Mouse (Mus musculus) ES-E14 (cell line): ENCODE measurements around the gene Abhd16a. TPM values are rescaled to one million over a fixed set of nuclear protein-coding genes. Genes with fewer than 3 reads are reported as not detected.

Experiments used
- DNase-seq: peaks from one replicate; pipeline ENCODE4 v3.0.0-alpha.2; 2013; ENCODE audit warnings: low read depth, low spot score
- H3K27ac ChIP-seq: 2 replicates; pipeline ENCODE4 v1.5.1; 2012; ENCODE audit warnings: low read depth, mild to moderate bottlenecking, low read length, moderate library complexity, mixed read lengths; ENCODE audit not compliant: poor library complexity, insufficient read depth, severe bottlenecking
- H3K36me3 ChIP-seq: 2 replicates; pipeline ENCODE4 v1.6.1; 2012; ENCODE audit warnings: mild to moderate bottlenecking, low read length, moderate library complexity, mixed read lengths; ENCODE audit not compliant: control insufficient read depth, poor library complexity, insufficient read depth, severe bottlenecking
- H3K4me1 ChIP-seq, 2 experiments: fragments of 150-350 bp in 1 of 2; sonication (generic) in 1 of 2; 2 replicates each; pipeline ENCODE4 v1.6.1; 2012; ENCODE audit warnings: low read length in 2 of 2, mild to moderate bottlenecking in 1 of 2, mixed read lengths in 1 of 2; ENCODE audit not compliant: control insufficient read depth in 2 of 2, insufficient read depth in 2 of 2, poor library complexity in 1 of 2
- H3K4me3 ChIP-seq, 2 experiments: fragments of 150-350 bp in 1 of 2; sonication (generic) in 1 of 2; 2 replicates each; pipeline ENCODE4 v1.5.1; 2012; ENCODE audit warnings: low read length in 2 of 2, low read depth in 1 of 2, mild to moderate bottlenecking in 1 of 2, mixed read lengths in 1 of 2; ENCODE audit not compliant: insufficient read depth in 1 of 2, poor library complexity in 1 of 2, severe bottlenecking in 1 of 2
- H3K9ac ChIP-seq: 2 replicates; pipeline ENCODE4 v1.6.1; 2012; ENCODE audit warnings: low read depth, mild to moderate bottlenecking, low read length, mixed read lengths; ENCODE audit not compliant: poor library complexity, insufficient read depth, severe bottlenecking
- H3K9me3 ChIP-seq: fragments of 150-350 bp; sonication (generic); 2 replicates; pipeline ENCODE4 v1.6.1; 2012; ENCODE audit warnings: low read depth, mild to moderate bottlenecking, low read length; ENCODE audit not compliant: control insufficient read depth, insufficient read depth
- CHD2 ChIP-seq: IDR thresholded peaks from 2 replicates; pipeline ENCODE4 v1.6.1; 2014; ENCODE audit warnings: mild to moderate bottlenecking, low read depth, low read length, inconsistent platforms
- HCFC1 ChIP-seq: IDR thresholded peaks from 2 replicates; pipeline ENCODE4 v1.6.1; 2012; ENCODE audit warnings: low read length, inconsistent platforms, borderline replicate concordance; ENCODE audit not compliant: insufficient read depth
- MAFK ChIP-seq: IDR thresholded peaks from 2 replicates; pipeline ENCODE4 v1.6.1; 2014; ENCODE audit warnings: mild to moderate bottlenecking, low read depth, low read length, inconsistent platforms; ENCODE audit not compliant: insufficient read depth
- ZC3H11A ChIP-seq: IDR thresholded peaks from 2 replicates; pipeline ENCODE4 v1.6.1; 2012; ENCODE audit warnings: low read depth, mild to moderate bottlenecking, inconsistent platforms, low read length, borderline replicate concordance
- ZNF384 ChIP-seq: IDR thresholded peaks from 2 replicates; pipeline ENCODE4 v1.6.1; 2012; ENCODE audit warnings: low read depth, low read length, inconsistent platforms
- in situ Hi-C, 2 experiments: fragments of 600-800 bp; cut with MboI; formaldehyde crosslinking; loops; one replicate each; pipeline ENCODE4 v1.15.1; 2025; ENCODE audit warnings: low sequenced_read_pairs in 2 of 2, inconsistent platforms in 1 of 2; ENCODE audit not compliant: unreplicated experiment in 2 of 2
- total RNA-seq: library from RNA; depleted of rRNA; stranded (reverse); fragments of 300-350 nt; gene quantifications from 2 replicates; pipeline ENCODE4 v1.2.3, GENCODE M21; 2012

Abhd16a gene
- total RNA-seq, 1 experiment = 30.7 TPM

DNA sequence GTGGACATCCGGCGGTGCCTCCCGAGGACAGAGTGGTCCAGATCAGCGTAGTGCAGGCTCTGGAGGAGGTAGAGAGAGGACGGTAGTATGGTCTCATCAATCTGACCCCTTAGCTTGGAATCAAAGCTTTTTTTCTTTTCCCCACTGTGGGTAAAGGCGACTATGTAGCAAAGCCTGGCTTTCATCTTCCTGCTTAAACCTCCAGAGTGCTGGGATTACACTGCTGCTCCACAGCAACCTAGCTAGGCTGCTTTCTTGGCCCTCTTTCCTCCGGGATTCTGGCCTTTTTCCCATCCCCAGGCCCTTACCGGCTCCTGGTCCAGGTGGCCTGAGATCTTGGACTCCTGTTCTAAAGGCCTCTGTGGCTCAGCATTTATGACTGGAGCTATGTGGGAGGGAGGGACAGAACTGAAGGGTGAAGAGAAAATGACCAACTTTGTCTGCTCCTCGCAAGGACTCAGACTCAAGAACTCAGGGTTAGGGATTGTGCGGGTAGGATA, 24.6 kb upstream of the Abhd16a start:
- Histone ChIP-seq H3K4me1 (peaks cover 6 to 34% of the 10 kb centered on the region in 2 experiments), H3K9ac (no peak overlapping the region), H3K27ac (peak overlapping the region; percentile 55), H3K9me3 (no peaks in the 10 kb centered on the region), H3K4me3 (peak overlapping the region; percentile 29 to 64; a peak in 3 of 4 replicates), H3K36me3 (peaks cover 10% of the 10 kb centered on the region; the same call in 1 of the 2 replicates)
- in situ Hi-C loops = no loop called here
- no peak for DNase-seq
- TF ChIP-seq MAFK (no peak), ZNF384 (no peak), ZC3H11A (no peak)

DNA sequence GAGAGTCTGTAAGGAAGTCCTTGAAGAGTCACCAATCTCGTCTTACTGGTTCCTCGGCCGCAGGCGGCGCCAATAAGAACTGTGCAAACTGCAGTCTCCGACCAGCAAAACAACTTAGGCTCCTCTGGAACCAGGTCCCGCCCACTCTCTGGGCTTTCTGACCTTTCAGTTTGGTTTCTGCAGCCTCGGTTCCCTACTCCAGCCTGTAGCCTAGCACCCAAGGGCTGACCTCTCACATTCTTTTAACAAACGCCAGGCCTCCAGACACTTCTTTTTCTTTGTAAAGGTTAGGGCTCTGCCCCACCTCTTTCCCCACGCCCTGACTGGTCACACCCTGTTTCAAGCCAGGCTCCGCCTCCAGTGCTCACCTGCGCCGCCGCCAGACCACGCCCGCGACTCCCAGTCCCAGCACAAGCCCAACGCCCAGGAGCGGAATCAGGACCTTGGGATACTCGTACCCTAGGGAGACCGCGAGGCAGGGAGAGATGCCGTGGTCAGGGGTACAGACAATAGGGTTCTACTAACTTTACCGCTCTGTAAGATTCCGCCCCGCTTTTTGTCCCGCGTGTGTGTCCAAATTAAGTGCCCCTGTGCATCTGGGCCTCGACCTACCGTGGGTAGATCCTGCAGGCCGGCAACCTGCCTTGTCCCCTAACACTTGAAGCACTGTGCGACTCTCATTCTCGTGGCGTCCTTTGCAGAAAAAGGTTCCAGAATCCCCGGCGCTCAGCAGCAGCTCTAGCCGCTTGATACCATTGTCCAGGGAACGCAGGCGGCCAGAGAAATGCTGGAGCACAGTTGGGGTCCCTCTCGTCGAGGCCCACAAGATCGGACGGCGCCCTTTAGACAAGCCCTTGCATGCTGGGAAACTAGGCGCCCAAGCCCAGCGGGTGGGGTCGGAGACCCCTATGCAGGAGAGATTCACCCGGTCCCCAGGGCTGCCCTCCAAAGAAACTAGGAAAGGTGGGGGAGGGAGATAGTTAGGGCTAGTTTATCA, 23.8 kb upstream of the Abhd16a start, which contains the start of gene Ly6g6c:
TSS of gene Ly6g6c (plus strand) at position 438 of the 997 bp plus-strand sequence.
- Histone ChIP-seq H3K9ac (peak within 1 kb of the TSS; percentile 67), H3K27ac (peak within 1 kb of the TSS; percentile 85)
- DNase-seq = peak; percentile 77

GRCm38 (mm10) chr17:35066084-35066483, 23.0 kb upstream of the Abhd16a start, which contains the start of gene Mpig6b:
Gene Mpig6b (minus strand): TSS chr17:35066184.
- no peak for TF ChIP-seq CHD2
- TF ChIP-seq HCFC1 = no peak
- no peak for TF ChIP-seq ZC3H11A
- no peak for TF ChIP-seq ZNF384
- TF ChIP-seq MAFK = no peak
- Histone ChIP-seq H3K27ac (peak within 1 kb of the TSS; percentile 85), H3K36me3 (peaks cover 4% of the 10 kb centered on the region; the same call in 1 of the 2 replicates), H3K9ac (peak within 1 kb of the TSS; percentile 67), H3K4me1 (peaks cover 6 to 30% of the 10 kb centered on the region in 2 experiments), H3K4me3 (peak within 1 kb of the TSS; percentile 63 to 64), H3K9me3 (no peaks in the 10 kb centered on the region)
- in situ Hi-C loops = no loop called here
- no peak for DNase-seq

More for the DNA sequence above, 23.8 kb upstream of the Abhd16a start, which contains the start of gene Ly6g6c:
- Histone ChIP-seq H3K9me3 (no peaks in the 10 kb centered on the region), H3K4me3 (peak within 1 kb of the TSS; percentile 63 to 64), H3K36me3 (peaks cover 8% of the 10 kb centered on the region; the same call in 1 of the 2 replicates), H3K4me1 (peaks cover 6 to 32% of the 10 kb centered on the region in 2 experiments)
- TF ChIP-seq ZNF384 (no peak), MAFK (no peak), CHD2 (no peak), HCFC1 (no peak), ZC3H11A (no peak)
- in situ Hi-C loops = no loop called here

- in situ Hi-C loops = no loop called here
- H3K4me3 ChIP-seq = no peak overlapping the region
These were observed 20.7 kb upstream of the Abhd16a start for GRCm38 (mm10) chr17:35068213-35068914.

More at GRCm38 (mm10) chr17:35068213-35068914, 20.7 kb upstream of the Abhd16a start:
- Histone ChIP-seq H3K9ac (no peak overlapping the region), H3K36me3 (no peaks in the 10 kb centered on the region), H3K4me1 (peaks cover 8 to 23% of the 10 kb centered on the region in 2 experiments; a peak in 3 of 4 replicates), H3K27ac (no peak overlapping the region), H3K9me3 (no peaks in the 10 kb centered on the region)
- DNase-seq = no peak
- TF ChIP-seq HCFC1 = no peak
- TF ChIP-seq ZC3H11A = no peak
- TF ChIP-seq MAFK = no peak
- TF ChIP-seq CHD2 = no peak
- TF ChIP-seq ZNF384 = no peak
